Mouse (Mus musculus) heart, postnatal 14 days (tissue): ENCODE measurements around the gene Aoc2. TPM values are rescaled to one million over a fixed set of nuclear protein-coding genes. Genes with fewer than 3 reads are reported as not detected.

Experiments used
- DNase-seq, 2 experiments: peaks; one replicate each; pipeline ENCODE4 v3.0.0; 2021 to 2022
- intact Hi-C: fragments of 180-260 bp; cut with DNase I; formaldehyde crosslinking; loops from one replicate; pipeline ENCODE4 v1.15.1; 2025
- long read RNA-seq, 2 experiments: library from polyadenylated mRNA; stranded (forward); transcript quantifications; one replicate each; pipeline ENCODE4 v2.0.0; 2021
- total RNA-seq, 2 experiments: library from RNA; stranded (reverse); gene quantifications; 2 replicates each; pipeline ENCODE4 v1.2.3; 2021

Gene Aoc2
- total RNA-seq, result 1 to 10 TPM; 3.1 to 3.2 TPM
- long read RNA-seq, experiment 1, partial matches to known transcripts, result 0 of 1 reads
- long read RNA-seq, experiment 1, other reads (novel, unspliced or antisense), result 0 of 1 reads
- long read RNA-seq, experiment 2, result 0 reads

GRCm38 (mm10) chr11:101324763-101325162, at the start of gene Aoc2:
TSS of gene Aoc2 (plus strand) at chr11:101325063.
- intact Hi-C loops, result loop anchor here (5.0 kb wide), 1 partner anchor 38 kb away; no protein-coding TSS in a partner anchor
- no peak for DNase-seq

GRCm38 (mm10) chr11:101275309-101275708, 49.6 kb upstream of the Aoc2 start:
- no peak for DNase-seq
- intact Hi-C loops, result no loop called here

DNA sequence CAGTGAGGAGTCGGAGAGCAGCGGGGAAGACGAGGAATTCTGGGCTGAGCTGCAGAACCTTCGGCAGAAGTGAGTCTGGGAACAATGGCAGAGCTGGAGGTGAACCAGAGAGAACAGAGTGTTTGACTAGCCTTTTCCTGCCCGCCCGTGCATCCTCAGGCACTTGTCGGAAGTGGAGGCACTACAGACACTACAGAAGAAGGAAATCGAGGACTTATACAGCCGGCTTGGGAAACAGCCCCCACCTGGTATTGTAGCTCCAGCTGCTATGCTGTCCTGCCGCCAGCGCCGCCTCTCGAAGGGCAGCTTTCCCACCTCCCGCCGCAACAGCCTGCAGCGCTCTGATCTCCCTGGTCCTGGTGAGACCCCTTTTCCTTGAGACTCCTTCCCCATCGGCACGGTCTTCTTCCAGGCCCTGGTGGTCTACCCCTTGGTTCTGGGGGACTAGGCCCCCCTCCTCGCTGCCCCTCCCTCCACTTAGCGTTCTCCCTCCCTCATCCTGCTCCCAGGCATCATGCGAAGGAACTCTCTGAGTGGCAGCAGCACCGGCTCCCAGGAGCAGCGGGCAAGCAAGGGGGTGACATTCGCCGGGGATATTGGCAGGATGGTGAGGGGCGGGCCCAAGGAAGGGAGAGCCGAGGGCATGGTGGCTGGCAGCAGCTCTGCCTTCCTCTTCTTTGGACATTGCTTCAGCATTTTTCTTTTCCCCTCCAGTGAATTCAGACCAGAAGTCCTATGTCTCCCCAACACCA, 48.4 kb upstream of the Aoc2 start:
- no peak for DNase-seq
- intact Hi-C loops, result no loop called here

- no peak for DNase-seq
- intact Hi-C loops, result no loop called here
These were observed 47.3 kb upstream of the Aoc2 start for GRCm38 (mm10) chr11:101277381-101278222.

DNA sequence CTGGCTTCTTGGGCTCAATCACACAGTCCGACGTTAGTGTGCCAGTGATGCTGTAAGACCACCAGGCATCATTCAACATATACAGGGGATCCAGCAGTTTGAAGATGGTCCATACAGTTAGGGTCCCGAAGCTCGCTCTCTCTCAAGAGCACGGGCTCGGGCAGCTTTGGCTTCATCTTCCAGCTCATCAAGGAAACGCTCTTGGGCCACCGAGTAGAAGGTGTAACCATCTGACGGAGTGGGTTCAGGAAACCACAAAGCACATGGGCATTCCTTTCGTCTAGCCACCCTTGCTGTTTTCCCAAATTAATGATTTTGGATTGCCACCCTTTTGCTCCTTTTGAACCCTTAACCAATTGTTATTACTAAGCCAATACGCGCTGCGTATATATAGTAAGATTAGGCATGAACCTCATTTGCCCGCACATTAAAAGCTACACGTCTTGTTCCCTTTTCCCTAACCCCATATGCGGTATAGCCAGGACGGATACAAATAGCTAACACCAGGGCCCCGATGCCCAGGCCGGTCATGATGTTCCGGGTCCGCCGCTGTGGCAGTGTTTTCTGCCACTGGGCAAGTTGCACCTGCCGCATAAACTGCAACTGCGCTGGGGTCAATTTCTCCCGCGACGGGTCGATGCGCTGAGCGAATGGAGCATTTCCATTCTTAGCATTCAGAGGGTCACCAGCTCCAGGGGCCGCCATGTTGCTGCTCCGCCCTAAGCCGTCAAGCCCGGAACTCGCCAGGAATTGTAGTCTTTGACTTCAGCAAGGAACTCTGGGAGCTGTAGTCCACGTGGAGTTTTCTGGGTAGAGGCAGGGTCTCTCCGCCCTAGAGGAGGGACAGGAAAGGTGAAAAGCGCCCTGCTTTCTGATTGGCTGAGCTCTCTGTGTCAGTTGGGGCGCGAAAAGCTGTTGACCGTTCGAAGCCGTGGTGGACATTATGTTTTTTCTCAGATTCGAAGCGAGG, 46.4 kb upstream of the Aoc2 start, which contains the start of the genes Cntd1 and Coa3:
Gene Cntd1, plus strand, starts transcription at position 790 of the 970 bp plus-strand sequence.
Gene Coa3, minus strand, starts transcription at position 892 of the 970 bp plus-strand sequence.
- intact Hi-C loops, result no loop called here
- DNase-seq, result peak; percentile 78 to 86

DNA sequence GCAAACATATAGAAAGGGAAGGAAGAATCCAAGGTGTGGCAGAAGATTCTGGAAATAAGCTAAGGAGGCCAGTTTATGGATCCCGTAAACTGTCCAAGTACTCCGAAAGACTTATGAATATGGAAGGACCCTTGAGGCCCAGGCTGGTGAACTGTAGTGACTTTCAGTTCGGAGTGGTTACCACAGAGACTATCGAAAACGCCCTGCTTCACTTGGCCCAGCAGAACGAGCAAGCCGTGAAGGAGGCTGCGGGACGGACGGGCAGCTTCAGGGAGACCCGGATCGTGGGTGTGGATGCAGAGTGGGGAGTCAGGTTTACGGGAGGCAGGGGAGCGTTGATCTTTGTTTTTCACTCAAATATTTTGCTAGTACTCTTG, 45.7 kb upstream of the Aoc2 start:
- intact Hi-C loops, result no loop called here
- no peak for DNase-seq

- no peak for DNase-seq
- intact Hi-C loops, result no loop called here
These were observed 44.0 kb upstream of the Aoc2 start for GRCm38 (mm10) chr11:101280837-101281236.

DNA sequence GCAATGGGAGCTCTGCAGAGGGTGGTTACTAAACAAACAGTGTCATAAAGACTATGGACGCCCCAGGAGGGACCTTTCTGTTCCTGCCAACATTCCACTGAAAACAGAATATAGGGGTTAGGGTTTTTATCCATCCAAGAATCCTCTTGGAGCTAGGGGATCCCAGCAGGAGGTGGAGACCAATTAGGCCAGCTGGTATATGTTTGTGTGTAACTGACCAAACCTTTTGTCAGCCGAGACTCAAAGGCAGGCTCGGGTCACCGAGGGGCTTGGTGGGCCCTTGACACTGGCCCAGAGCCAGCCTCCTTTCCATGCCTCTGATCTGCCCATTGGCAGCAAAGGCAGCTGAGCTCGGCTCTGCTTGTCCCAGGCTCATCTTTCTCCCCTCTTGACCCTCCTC, 42.0 kb upstream of the Aoc2 start:
- intact Hi-C loops, result no loop called here
- no peak for DNase-seq

GRCm38 (mm10) chr11:101283805-101284204, 41.1 kb upstream of the Aoc2 start:
- no peak for DNase-seq
- intact Hi-C loops, result no loop called here

DNA sequence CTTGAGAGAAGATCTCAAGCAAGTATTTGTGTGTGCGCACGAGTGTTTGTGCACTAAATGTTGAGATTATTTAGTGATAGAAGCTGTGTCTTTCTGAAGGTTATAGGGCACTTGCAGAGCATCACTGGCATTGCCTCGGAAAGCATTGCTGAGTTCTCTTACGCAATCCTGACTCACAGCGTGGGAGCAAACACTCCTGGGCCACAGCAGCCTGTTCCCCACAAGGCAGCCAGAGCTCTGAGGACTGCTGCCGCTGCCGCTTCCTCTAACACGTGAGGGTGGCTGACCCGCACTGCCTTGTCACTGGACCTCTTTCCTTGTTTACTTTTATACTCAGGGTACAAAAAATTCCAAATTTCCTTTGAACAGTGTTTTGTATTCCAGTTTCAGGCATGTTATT, 37.6 kb upstream of the Aoc2 start:
- DNase-seq, result no peak
- intact Hi-C loops, result no loop called here

DNA sequence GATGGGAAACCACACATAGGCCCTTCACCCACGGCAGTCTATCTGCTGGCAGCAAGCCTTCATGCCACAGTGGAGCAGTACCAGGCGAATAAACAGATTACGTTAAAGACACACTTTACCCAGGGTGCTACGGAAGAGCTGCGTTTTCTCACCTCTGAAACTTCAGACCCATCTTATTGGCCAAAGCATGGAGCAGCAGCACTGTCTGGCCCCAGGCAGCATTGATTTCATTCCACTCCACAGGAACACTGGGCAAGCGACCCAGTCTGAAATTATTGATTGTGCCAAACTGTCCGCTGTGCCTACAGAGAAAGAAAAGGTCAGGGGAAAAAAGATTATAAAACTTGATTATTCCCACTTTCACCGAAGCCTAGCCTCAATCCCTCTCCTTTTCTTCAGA, 33.6 kb upstream of the Aoc2 start:
- intact Hi-C loops, result no loop called here
- no peak for DNase-seq

- intact Hi-C loops, result no loop called here
- DNase-seq, result no peak
These were observed 29.7 kb upstream of the Aoc2 start for GRCm38 (mm10) chr11:101295191-101295590.

GRCm38 (mm10) chr11:101300881-101301280, 24.0 kb upstream of the Aoc2 start:
- DNase-seq, result no peak
- intact Hi-C loops, result loop anchor here (2.0 to 5.0 kb wide), 2 partner anchors 40 to 204 kb away; partner anchors contain the start of genes Psmc3ip and Wnk4

DNA sequence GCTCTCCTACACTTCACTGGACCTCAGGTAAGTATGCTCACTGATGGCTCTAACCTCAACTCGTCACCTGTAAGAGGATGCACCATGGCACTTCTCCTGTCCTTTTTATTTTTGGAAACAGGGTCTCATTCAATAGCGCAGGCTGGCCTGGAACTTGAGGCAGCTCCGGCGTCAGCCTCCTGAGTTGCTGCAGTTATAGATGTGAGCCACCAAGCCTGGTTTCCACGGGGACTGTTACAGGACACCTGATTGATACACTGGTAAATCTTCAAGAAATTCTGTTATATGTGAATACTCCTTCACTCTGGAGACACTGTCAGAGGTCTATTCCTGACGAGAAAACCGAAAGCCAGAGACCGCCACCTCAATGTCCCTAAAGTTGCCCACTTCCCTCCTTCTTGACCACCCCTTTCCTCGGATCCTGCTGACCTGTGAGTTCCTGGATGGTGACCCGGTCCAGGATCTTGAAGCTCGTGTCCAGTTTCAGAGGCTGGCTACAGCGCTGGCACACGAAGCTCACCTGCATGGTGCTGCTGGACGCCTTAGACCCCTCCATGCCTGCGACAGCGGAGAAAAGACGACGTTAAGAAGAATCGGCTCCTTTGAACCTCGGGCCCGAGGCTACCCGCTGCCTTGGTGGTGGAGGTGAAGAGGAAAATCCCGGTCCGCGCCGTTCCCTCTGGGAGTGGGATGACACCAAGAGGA, 23.4 kb upstream of the Aoc2 start:
- intact Hi-C loops, result loop anchor here (1.0 to 5.0 kb wide), 3 partner anchors 41 to 204 kb away; partner anchors contain the start of genes Psmc3ip and Wnk4
- no peak for DNase-seq

- intact Hi-C loops, result loop anchor here (1.0 to 5.0 kb wide), 2 partner anchors 90 to 205 kb away; partner anchors contain the start of gene Psmc3ip
- peak; percentile 96 to 100 for DNase-seq
These were observed 22.7 kb upstream of the Aoc2 start, which contains the start of gene Becn1 for GRCm38 (mm10) chr11:101302004-101302798. TSS of gene Becn1 (minus strand) at chr11:101302286.

DNA sequence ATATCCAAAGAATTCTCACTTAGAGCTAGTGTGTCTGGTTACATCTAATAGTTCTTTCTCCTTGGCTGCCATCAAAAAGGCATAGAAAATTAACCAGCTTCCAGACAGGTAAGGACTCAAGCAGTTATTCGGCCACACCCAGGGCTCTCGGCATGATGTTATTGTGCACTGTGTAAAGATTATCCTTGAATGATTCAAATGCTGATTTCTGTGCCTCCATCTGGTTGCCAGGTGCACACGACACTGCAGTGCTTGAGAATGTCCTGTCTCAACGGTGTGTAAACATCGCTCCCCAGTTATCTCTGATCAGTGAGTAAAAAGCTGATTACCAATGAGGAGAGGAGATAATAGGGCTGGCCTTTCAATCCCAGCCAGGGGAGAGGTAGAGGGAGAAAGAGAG, 17.1 kb upstream of the Aoc2 start:
- no peak for DNase-seq
- intact Hi-C loops, result no loop called here

DNA sequence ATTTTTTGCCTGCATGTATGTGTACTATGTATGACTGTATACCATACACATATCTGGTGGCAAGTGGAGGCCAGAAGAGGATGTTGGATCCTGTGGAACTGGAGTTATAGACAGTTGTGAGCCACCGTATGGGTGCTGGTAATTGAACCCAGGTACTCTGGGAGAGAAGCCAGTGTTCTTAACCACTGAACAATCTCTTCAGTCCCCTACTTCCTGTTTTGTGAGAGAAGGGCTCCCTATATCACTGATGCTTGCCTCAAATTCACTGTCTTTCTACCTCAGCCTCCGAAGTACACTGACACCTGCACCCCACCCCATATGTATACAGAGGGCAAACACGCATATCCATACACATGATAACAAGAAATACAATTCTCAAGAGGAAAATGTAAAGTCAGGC, 13.8 kb upstream of the Aoc2 start:
- intact Hi-C loops, result no loop called here
- DNase-seq, result no peak

- intact Hi-C loops, result no loop called here
- no peak for DNase-seq
These were observed 12.7 kb upstream of the Aoc2 start for GRCm38 (mm10) chr11:101312150-101312549.
